Mouse (Mus musculus): ENCODE data around the gene Lipo4. TPM values are rescaled to one million over a fixed set of nuclear protein-coding genes. Genes with fewer than 3 reads are reported as not detected.

The Lipo4 gene
- not detected in 2 replicates for polyA plus RNA-seq (2012; rRNA removed)

DNA sequence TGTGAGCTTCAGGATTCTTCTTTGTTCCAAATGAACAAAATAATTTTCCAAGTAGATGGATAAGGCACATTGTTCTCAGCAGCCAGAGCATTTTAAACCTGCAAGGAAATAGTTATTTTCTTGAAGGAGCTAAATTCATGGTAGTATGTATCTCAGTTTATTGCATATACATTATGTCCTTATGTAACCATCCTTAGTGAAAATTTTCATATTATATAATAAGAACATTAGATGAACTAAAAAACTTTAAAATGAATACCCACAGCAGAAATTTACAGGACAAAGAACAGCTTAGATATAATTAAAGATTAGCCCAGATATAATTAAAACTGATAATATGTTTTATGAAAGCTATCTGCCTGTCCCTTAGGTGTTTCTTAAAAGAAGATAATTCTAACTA, at the start of gene Lipo4:
Gene Lipo4, minus strand, starts transcription at position 101 of the 400 bp plus-strand sequence.

Other genes starting within 250 kb of the Lipo4 start
- gene Rnls, start 125.5 kb downstream of the Lipo4 start, polyA plus RNA-seq (2012; rRNA removed) = 1.5 and 1.7 TPM in 2 replicates
- not detected in 2 replicates for gene Gm8978, start 107.5 kb upstream of the Lipo4 start, polyA plus RNA-seq (2012; rRNA removed)
- 0.38 and 0.55 TPM in 2 replicates for gene Lipo2, start 233.6 kb upstream of the Lipo4 start, polyA plus RNA-seq (2012; rRNA removed)
- 7.9 and 8.9 TPM in 2 replicates for gene Lipo3, start 244.2 kb upstream of the Lipo4 start, polyA plus RNA-seq (2012; rRNA removed)